Mouse (Mus musculus): Measurements from ENCODE around the gene Adat2.

Gene Adat2

DNA sequence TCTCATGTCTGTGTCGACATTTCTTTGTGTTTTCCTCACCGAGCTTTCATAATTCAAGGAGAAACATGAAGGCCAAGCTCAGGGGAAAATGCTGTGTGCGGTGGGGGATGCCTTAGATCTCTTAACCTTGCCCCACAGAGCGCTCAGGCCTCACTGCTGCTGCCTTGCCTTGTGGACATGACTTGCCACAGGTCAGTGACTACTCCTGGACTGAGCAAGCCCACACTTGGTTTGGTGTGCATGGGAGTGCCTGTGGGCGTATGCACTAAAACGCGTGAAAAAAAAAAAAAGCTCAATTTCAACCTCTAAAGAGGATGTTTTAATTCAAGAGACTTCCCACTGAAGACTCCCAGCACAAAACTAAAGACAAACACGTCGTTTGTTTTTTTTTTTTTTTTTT lies 44.2 kb downstream of the Adat2 start:
- DNase-seq = no peak

DNA sequence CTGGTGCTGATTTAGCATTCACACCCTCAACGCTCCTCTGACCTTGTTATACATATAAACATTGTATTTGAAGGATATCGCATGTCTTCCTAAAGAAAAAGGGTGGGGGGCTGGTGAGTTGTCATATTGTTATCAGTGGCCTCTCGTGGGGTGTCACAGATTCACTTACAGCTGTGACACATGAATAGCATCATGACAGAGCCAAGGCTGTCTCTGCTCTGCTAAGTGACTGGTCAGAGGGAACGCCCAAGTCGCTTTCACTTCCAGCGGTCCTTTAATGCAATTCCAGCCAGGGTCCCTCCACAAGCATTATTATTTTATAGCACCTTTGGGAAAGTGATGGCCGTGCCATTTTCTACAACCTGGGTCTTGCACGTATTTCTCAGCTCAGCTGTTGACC lies 44.8 kb downstream of the Adat2 start:
- DNase-seq = no peak

DNA sequence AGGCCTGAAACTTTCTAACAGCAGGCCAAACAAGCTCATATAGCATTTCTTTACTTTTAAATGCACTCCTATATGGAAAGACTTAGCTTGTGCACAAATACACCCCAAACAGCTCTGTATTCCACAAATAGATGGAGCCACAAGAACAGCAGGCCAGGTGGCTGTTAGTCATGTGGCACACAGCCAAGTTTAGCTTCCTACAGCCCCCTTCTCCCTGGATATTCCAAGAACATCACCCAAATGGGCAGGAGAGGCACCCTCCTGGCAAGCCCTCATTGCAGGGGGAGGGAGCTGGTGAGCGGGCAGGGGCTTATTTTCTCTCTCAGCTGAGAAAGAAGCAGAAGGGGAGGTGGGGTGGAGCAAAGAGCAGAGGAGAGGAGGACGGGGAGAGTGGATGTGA lies 48.2 kb downstream of the Adat2 start:
- DNase-seq = no peak

All from cerebellum, adult 9-11 months (tissue).